Mouse (Mus musculus): ENCODE measurements at regions not wholly inside any gene's neighbourhood (a gene's known extent, or its start where the extent isn't known, plus 50 kb on each side); places are given as distances from the start of the nearest gene placed in this dataset.

DNA sequence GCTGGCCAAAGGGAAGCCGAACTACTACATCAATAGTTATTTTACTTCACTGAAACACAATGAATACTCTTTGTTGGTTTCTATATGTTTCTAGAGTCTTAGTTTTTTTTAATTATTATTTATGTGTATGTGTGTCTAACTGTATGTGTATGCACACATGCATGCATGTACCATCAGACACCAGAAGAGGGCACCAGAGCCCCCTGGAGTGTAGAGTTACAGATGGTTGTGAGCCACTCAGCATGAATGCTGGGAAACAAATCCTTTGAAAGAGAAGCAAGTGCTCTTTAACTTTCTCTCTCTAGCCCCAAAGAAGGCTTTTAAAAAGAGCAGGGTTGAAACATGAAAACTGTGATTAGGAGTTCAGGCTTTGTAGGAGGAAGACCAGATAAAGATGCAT lies 290.7 kb downstream of the Sorl1 start:
- H3K36me3 ChIP-seq (replicated peaks) = no peaks in the 10 kb centered on the region
- H3K27me3 ChIP-seq = no peaks in the 10 kb centered on the region
- no peak overlapping the region for H3K4me3 ChIP-seq (replicated peaks)
- no peak overlapping the region for H3K9ac ChIP-seq
- no peak overlapping the region for H3K4me2 ChIP-seq
- H3K9me3 ChIP-seq (replicated peaks) = no peaks in the 10 kb centered on the region
- WGBS (ENCODE audit: insufficient replicate concordance) = 64% methylated on average over 1 of the region's 1 CpGs
- ATAC-seq (ENCODE audit: insufficient read depth) = no peak
- no peaks in the 10 kb centered on the region for H3K4me1 ChIP-seq (replicated peaks)
- no peak overlapping the region for H3K27ac ChIP-seq (replicated peaks)

DNA sequence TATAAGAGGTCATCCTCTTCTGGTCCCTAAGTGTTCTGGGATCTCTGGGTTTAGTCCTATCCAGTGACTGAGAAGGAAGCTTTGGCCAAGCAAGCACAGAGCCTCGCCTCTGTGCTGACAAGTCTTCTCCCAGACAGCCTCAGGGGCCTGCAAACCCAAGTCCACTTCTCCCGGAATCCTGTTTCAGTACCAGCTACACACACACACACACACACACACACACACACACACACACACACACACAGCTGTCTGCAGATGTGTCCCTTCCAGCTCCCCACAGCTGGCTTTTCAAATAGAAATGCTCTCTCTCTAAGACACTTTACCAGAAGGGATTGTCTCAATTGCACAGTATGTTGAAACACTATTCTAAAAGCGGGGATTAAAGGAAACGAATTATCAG lies 296.7 kb downstream of the Sorl1 start:
- H3K4me2 ChIP-seq = no peak overlapping the region
- H3K27me3 ChIP-seq = no peaks in the 10 kb centered on the region
- 47% methylated on average over 4 of the region's 4 CpGs for WGBS (ENCODE audit: insufficient replicate concordance)
- H3K9me3 ChIP-seq (replicated peaks) = no peaks in the 10 kb centered on the region
- no peaks in the 10 kb centered on the region for H3K4me1 ChIP-seq (replicated peaks)
- no peaks in the 10 kb centered on the region for H3K36me3 ChIP-seq (replicated peaks)
- H3K27ac ChIP-seq (replicated peaks) = no peak overlapping the region
- H3K9ac ChIP-seq = no peak overlapping the region
- H3K4me3 ChIP-seq (replicated peaks) = no peak overlapping the region
- ATAC-seq (ENCODE audit: insufficient read depth) = no peak

DNA sequence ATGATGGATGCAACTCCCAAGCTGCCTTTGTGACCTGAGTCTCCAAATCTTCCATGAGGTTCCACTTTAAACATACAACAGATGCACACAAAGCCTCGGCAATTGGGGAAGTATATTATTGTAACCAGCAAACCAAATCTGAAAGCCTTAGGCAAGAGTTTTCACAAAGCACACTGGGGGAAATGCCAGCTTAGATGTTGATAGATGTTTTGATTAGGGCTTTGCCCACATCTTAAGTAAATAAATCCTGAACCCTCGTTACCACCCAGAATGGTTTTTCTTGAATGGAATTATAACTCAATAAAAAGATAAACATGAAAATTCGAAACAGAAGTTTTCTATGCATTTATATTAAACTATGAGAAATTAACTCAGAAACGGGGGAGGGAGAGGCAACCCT lies 302.7 kb downstream of the Sorl1 start:
- Histone ChIP-seq H3K4me1 (replicated peaks) (no peaks in the 10 kb centered on the region), H3K27me3 (no peaks in the 10 kb centered on the region), H3K9ac (no peak overlapping the region), H3K4me3 (replicated peaks) (no peak overlapping the region), H3K4me2 (no peak overlapping the region), H3K27ac (replicated peaks) (no peak overlapping the region), H3K9me3 (replicated peaks) (no peaks in the 10 kb centered on the region), H3K36me3 (replicated peaks) (no peaks in the 10 kb centered on the region)
- no peak for ATAC-seq (ENCODE audit: insufficient read depth)
- 51% methylated on average over 4 of the region's 4 CpGs for WGBS (ENCODE audit: insufficient replicate concordance)

DNA sequence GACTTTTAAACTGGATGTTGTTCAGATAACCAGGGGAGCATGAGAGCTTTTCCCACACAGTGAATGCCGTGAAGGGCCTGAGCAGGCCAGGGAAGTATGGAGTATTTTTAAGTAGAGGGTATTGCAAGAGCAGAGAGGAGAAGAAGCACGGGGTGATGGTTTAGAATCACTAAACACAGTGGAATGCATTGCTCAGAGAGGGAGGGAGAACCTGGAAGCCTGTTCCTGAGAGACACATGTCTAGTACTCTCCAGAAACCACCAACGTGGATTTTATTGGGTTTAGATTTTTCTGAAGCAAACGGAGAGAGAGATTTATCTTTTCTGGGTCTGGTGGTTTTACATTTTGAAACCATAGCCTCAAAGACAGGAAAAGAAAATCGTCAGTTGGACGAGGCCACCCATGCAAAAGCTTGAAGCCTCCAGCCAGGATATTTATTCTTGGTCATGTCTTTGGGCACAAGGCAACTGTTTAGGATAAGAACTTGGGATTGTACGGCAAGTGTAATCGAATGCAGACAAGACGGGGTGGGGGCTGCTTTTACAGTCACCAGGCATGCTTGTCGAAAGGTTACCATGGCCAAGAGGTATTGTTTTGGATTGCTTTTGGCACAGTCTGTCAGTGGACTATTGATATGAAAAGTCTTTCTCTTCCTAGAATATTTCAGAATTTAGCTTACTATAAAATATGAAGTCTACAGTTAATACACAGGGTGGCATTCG lies 306.2 kb downstream of the Sorl1 start:
- WGBS (ENCODE audit: insufficient replicate concordance) = 55% methylated on average over 11 of the region's 11 CpGs
- Histone ChIP-seq H3K27me3 (no peaks in the 10 kb centered on the region), H3K4me3 (replicated peaks) (no peak overlapping the region), H3K36me3 (replicated peaks) (no peaks in the 10 kb centered on the region), H3K9me3 (replicated peaks) (no peaks in the 10 kb centered on the region), H3K9ac (no peak overlapping the region), H3K4me1 (replicated peaks) (no peaks in the 10 kb centered on the region), H3K4me2 (no peak overlapping the region), H3K27ac (replicated peaks) (no peak overlapping the region)
- no peak for ATAC-seq (ENCODE audit: insufficient read depth)

DNA sequence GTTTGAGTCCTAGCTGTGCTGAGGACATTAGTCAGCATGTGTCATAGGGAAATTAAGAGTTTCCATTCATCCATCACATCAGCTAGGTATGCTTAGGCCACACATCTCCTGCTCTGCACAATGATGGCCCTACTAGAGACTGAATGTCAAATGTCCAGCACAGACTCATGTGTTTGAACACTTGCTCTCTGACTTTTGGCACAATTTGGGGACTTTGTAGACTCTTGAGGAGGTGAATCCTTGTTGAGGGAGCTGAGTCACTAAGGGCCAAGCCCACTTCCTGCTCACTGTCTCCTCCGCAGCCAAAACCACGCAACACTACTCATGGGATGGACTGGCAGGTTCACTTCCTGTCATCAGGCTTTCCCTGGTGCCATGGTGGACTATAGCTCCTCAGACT lies 308.2 kb downstream of the Sorl1 start:
- H3K27me3 ChIP-seq = no peaks in the 10 kb centered on the region
- no peak overlapping the region for H3K9ac ChIP-seq
- 26% methylated on average over 2 of the region's 2 CpGs for WGBS (ENCODE audit: insufficient replicate concordance)
- no peak for ATAC-seq (ENCODE audit: insufficient read depth)
- H3K4me2 ChIP-seq = no peak overlapping the region
- H3K27ac ChIP-seq (replicated peaks) = no peak overlapping the region
- no peaks in the 10 kb centered on the region for H3K4me1 ChIP-seq (replicated peaks)
- H3K4me3 ChIP-seq (replicated peaks) = no peak overlapping the region
- H3K36me3 ChIP-seq (replicated peaks) = no peaks in the 10 kb centered on the region
- no peaks in the 10 kb centered on the region for H3K9me3 ChIP-seq (replicated peaks)

DNA sequence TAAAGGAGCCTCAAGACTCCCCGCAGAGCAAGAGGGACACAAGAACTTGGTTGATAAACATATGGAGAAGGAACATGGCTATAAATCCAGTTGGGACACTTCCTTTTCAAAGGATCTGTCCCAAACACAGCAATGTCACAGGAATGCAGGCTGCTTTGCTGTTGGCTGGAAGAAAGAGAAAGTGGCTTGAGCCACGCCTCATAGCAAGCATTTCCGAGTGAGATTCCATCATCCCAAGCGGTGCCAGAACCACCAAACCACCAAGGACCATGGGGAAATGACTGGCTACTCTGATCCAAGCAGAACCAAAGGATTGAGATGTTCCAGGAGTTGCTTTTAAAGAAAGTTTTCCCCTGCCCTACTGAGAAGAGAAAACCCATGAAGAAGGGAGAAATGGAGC lies 314.8 kb downstream of the Sorl1 start:
- no peak overlapping the region for H3K4me2 ChIP-seq
- WGBS (ENCODE audit: insufficient replicate concordance) = 62% methylated on average over 4 of the region's 4 CpGs
- H3K4me1 ChIP-seq (replicated peaks) = no peaks in the 10 kb centered on the region
- H3K36me3 ChIP-seq (replicated peaks) = no peaks in the 10 kb centered on the region
- H3K9ac ChIP-seq = no peak overlapping the region
- no peak overlapping the region for H3K27ac ChIP-seq (replicated peaks)
- ATAC-seq (ENCODE audit: insufficient read depth) = no peak
- H3K27me3 ChIP-seq = no peaks in the 10 kb centered on the region
- no peak overlapping the region for H3K4me3 ChIP-seq (replicated peaks)
- H3K9me3 ChIP-seq (replicated peaks) = no peaks in the 10 kb centered on the region

DNA sequence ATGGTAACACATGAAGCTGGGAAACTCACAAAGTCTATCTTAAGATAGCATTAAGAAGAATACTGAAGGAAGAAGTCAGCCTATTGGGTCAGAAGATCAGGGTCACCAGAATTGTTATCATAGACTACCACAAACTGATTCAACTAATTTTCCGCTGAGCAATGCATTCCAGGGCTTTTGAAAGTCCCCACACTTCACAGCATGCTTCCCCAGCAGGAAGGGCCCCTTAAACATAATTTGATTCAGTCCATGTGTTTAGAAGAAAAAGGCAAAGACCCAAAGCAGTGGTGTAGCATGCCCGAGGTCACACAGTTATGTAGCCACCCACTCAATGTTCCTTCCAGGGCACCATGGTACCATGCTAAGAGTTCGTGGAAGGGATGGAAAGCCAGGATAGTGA lies 315.3 kb downstream of the Sorl1 start:
- Histone ChIP-seq H3K9ac (no peak overlapping the region), H3K36me3 (replicated peaks) (no peaks in the 10 kb centered on the region), H3K9me3 (replicated peaks) (no peaks in the 10 kb centered on the region), H3K4me3 (replicated peaks) (no peak overlapping the region), H3K27ac (replicated peaks) (no peak overlapping the region), H3K27me3 (no peaks in the 10 kb centered on the region), H3K4me1 (replicated peaks) (no peaks in the 10 kb centered on the region), H3K4me2 (no peak overlapping the region)
- no peak for ATAC-seq (ENCODE audit: insufficient read depth)
- 53% methylated on average over 3 of the region's 3 CpGs for WGBS (ENCODE audit: insufficient replicate concordance)

DNA sequence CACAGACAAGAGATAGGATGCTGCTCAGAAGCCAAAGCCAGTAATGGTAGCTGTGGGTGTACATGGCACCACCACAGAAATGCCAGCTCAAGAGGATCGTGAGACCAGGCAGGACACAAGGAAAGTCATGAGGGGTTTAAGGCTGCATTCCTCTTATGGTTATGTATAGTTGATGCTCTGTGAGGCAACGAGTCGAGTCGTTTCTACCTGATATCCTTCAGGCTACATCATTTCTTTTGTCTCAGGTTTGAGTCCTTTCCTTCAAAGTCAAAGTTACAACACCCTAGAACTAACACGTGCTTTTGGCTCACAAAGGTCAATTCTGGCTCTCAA lies 317.8 kb downstream of the Sorl1 start:
- Histone ChIP-seq H3K4me2 (no peak overlapping the region), H3K27ac (replicated peaks) (no peak overlapping the region), H3K27me3 (no peaks in the 10 kb centered on the region), H3K36me3 (replicated peaks) (no peaks in the 10 kb centered on the region), H3K4me3 (replicated peaks) (no peak overlapping the region), H3K9ac (no peak overlapping the region), H3K9me3 (replicated peaks) (no peaks in the 10 kb centered on the region), H3K4me1 (replicated peaks) (no peaks in the 10 kb centered on the region)
- WGBS (ENCODE audit: insufficient replicate concordance) = 59% methylated on average over 5 of the region's 5 CpGs
- no peak for ATAC-seq (ENCODE audit: insufficient read depth)

DNA sequence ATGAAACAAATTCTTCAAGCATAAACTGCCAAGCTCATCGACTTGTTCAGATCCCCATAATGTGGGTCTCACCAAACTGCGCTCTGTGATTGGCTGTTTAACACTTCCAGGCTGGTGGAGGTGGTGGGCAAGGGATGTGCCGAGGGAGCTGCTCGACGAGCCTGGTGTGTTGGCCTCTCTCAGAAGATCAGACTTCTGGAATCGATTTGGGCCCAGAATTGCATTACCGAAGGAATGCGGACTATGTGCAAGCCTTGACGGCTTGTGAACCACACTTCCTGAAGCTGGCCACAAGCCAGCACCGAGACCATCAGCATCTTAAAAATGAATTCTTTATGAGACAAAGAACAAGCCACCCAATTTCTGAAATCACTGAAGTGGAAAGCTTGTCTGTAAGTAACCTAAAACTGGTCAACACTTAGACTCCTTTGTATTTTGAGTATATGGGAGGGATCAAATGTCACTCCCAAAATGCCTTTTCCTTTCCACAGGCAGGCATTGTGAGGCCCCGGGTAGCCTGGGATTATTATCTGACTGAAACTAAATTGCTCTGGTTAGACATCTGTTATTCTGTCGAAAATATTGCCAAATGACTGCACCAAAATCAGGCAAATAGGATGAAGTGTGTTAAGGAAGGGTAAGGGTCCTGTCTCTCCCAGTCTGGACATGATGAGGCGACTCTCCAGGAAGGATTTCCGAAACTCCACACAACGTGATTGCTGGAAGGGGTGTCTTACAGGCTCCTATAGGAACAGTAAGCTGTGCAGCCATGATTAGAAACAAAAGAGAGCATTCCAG lies 318.4 kb downstream of the Sorl1 start:
- no peak for ATAC-seq (ENCODE audit: insufficient read depth)
- Histone ChIP-seq H3K36me3 (replicated peaks) (no peaks in the 10 kb centered on the region), H3K27ac (replicated peaks) (no peak overlapping the region), H3K4me2 (no peak overlapping the region), H3K4me3 (replicated peaks) (no peak overlapping the region), H3K27me3 (no peaks in the 10 kb centered on the region), H3K9me3 (replicated peaks) (no peaks in the 10 kb centered on the region), H3K4me1 (replicated peaks) (no peaks in the 10 kb centered on the region), H3K9ac (no peak overlapping the region)
- 45% methylated on average over 15 of the region's 15 CpGs for WGBS (ENCODE audit: insufficient replicate concordance)

DNA sequence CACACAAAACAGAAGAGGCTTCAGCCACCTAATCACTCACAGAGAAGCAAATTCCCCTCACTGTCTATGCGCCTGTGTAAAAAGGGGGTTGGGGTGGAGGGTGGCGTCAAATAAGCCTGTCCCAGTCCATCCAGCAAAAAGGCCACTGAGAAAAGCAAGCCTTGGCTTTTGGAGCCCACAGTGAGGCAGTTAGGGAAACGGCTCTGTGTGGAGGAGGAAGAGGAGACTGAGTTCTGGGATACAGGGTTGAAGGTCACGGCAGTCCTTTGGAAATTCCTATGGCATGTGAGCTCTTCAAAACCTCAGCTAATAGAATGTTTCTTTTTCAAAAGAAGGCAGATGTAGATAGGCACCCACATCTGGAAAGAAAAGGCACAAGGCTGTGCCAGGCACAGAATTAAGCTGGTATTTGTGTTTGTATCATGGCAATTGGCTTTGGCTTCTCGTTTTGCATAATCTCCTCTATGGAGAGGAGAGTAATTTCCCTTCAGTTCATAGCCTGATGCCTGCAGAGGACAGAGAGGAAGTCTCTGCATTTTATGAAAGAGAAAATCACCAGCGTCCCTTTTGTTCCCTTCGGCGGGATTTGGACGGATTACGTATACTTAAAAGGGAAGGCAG lies 319.3 kb downstream of the Sorl1 start:
- no peak overlapping the region for H3K9ac ChIP-seq
- H3K36me3 ChIP-seq (replicated peaks) = no peaks in the 10 kb centered on the region
- no peak for ATAC-seq (ENCODE audit: insufficient read depth)
- H3K4me2 ChIP-seq = no peak overlapping the region
- WGBS (ENCODE audit: insufficient replicate concordance) = 49% methylated on average over 10 of the region's 10 CpGs
- no peaks in the 10 kb centered on the region for H3K4me1 ChIP-seq (replicated peaks)
- H3K4me3 ChIP-seq (replicated peaks) = no peak overlapping the region
- H3K9me3 ChIP-seq (replicated peaks) = no peaks in the 10 kb centered on the region
- no peaks in the 10 kb centered on the region for H3K27me3 ChIP-seq
- no peak overlapping the region for H3K27ac ChIP-seq (replicated peaks)

DNA sequence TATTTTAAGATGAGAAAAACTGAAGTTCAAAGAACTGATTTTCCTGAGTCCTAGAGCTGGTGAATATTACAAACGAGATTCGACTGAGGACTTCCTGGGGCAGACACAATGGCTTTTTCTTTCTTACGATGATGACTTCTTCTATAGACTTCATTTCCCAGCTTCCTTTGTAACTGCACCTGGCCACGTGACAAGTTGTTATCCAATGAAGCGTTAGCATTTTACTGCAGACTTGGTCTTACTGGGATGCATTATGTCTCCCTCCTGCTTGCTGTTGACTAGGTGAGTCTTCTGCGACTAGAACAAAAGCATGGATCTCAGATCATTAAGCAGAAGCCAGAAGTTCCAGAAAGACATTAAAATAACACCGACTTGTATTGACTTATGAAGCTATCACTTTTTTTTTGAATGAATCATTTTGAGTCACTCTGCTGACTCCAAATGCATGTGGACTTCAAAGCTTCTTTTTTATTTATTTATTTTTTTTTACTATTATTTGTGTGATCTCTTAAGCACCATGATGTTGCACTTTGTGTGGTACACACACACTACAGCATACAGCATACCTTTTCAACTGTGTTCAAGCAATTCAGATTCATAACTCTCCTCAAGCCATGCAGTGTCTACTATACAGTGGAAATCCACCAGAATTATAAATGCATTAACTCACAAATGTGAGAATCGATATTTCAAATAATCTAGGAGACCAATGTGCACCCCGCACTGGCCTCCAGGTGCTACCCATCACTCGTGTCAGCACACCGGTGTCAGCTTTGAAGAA lies 320.2 kb downstream of the Sorl1 start:
- Histone ChIP-seq H3K27ac (replicated peaks) (no peak overlapping the region), H3K4me2 (no peak overlapping the region), H3K27me3 (no peaks in the 10 kb centered on the region), H3K9me3 (replicated peaks) (no peaks in the 10 kb centered on the region), H3K4me3 (replicated peaks) (no peak overlapping the region), H3K9ac (no peak overlapping the region), H3K4me1 (replicated peaks) (no peaks in the 10 kb centered on the region), H3K36me3 (replicated peaks) (no peaks in the 10 kb centered on the region)
- no peak for ATAC-seq (ENCODE audit: insufficient read depth)
- 58% methylated on average over 11 of the region's 11 CpGs for WGBS (ENCODE audit: insufficient replicate concordance)
